In genomic region chr17:48341947-48342346, GRCm38 (mm10) we compare ENCODE assay signal across 1 mouse cellular context.
A peak's percentile ranks its signal among the peaks of the same experiment; 100 is the strongest.
TF ChIP-seq lines count a peak whose summit lies in the region.

No protein-coding gene starts in this region.

TF ChIP-seq in MEL, 35 proteins besides CTCF, POLR2A, EP300 and RAD21:
- TF ChIP-seq ETS1 (IDR thresholded peaks at IDR 0.05; ENCODE audit: low read depth, low read length) (peak; percentile 90), USF2 (IDR thresholded peaks at IDR 0.05; ENCODE audit: borderline replicate concordance in 1 of 2, insufficient read depth in 1 of 2, low read depth in 1 of 2, low read length in 2 of 2) (no peak), MEF2A (IDR thresholded peaks at IDR 0.05; ENCODE audit: extremely low read depth, insufficient replicate concordance, low read depth, low read length, poor library complexity, severe bottlenecking) (peak; percentile 64; the same call in 1 of the 2 replicates), ZC3H11A (IDR thresholded peaks at IDR 0.05; ENCODE audit: low read depth, low read length) (no peak; the same call in 1 of the 2 replicates), MYB (IDR thresholded peaks at IDR 0.05; ENCODE audit: low read depth, low read length) (0 out of 2 replicates have a peak, but pooled peaks have one; percentile 67), POLR2AphosphoS5 (IDR thresholded peaks at IDR 0.05; ENCODE audit: borderline replicate concordance, low read depth, low read length) (no peak), MAZ (IDR thresholded peaks at IDR 0.05; ENCODE audit: low read depth, low read length) (no peak), TAL1 (IDR thresholded peaks at IDR 0.05; ENCODE audit: low read length) (peak; percentile 32; the same call in 1 of the 2 replicates), MAFK (IDR thresholded peaks at IDR 0.05; ENCODE audit: borderline replicate concordance, low read depth, low read length) (peak; percentile 36; the same call in 1 of the 2 replicates), CHD2 (IDR thresholded peaks at IDR 0.05; ENCODE audit: low read length) (peak; percentile 61), E2F4 (IDR thresholded peaks at IDR 0.05; ENCODE audit: borderline replicate concordance, low read depth, low read length) (no peak), NELFE (IDR thresholded peaks at IDR 0.05; ENCODE audit: low read depth, low read length) (0 out of 2 replicates have a peak, but pooled peaks have one; percentile 6), ZMIZ1 (IDR thresholded peaks at IDR 0.05; ENCODE audit: low read depth, low read length) (no peak), BHLHE40 (IDR thresholded peaks at IDR 0.05; ENCODE audit: borderline replicate concordance, low read depth, low read length) (no peak), KAT2A (conservative IDR thresholded peaks at IDR 0.05; ENCODE audit: low read depth, low read length) (no peak), GATA1 (IDR thresholded peaks at IDR 0.05; ENCODE audit: low read depth, low read length) (peak; percentile 97), ZNF384 (IDR thresholded peaks at IDR 0.05; ENCODE audit: low read depth, low read length) (peak; percentile 97), CHD1 (IDR thresholded peaks at IDR 0.05; ENCODE audit: low read depth, low read length) (no peak), POLR2AphosphoS2 (IDR thresholded peaks at IDR 0.05; ENCODE audit: low read length) (no peak), GABPA (IDR thresholded peaks at IDR 0.05; ENCODE audit: low read depth, low read length) (no peak), TCF12 (IDR thresholded peaks at IDR 0.05; ENCODE audit: low read depth, low read length) (peak; percentile 91), SMC3 (IDR thresholded peaks at IDR 0.05; ENCODE audit: low read depth, low read length) (no peak), RCOR1 (IDR thresholded peaks at IDR 0.05; ENCODE audit: low read depth, low read length) (peak; percentile 90), ZKSCAN1 (IDR thresholded peaks at IDR 0.05; ENCODE audit: low read depth, low read length) (no peak), JUND (IDR thresholded peaks at IDR 0.05; ENCODE audit: low read depth, low read length) (no peak), SIN3A (IDR thresholded peaks at IDR 0.05; ENCODE audit: low read length) (peak; percentile 87), USF1 (IDR thresholded peaks at IDR 0.05; ENCODE audit: low read depth, low read length) (no peak), MXI1 (IDR thresholded peaks at IDR 0.05; ENCODE audit: low read depth, low read length) (peak; percentile 62; the same call in 1 of the 2 replicates), UBTF (IDR thresholded peaks at IDR 0.05; ENCODE audit: borderline replicate concordance, insufficient read depth, low read depth, low read length) (no peak), TBP (IDR thresholded peaks at IDR 0.05; ENCODE audit: low read depth, low read length) (0 out of 2 replicates have a peak, but pooled peaks have one; percentile 28), MYC (IDR thresholded peaks at IDR 0.05; ENCODE audit: low read depth, low read length) (peak; percentile 67; the same call in 1 of the 2 replicates), MAX (IDR thresholded peaks at IDR 0.05; ENCODE audit: low read length) (no peak), ELF1 (IDR thresholded peaks at IDR 0.05; ENCODE audit: low read depth, low read length) (no peak), NRF1 (IDR thresholded peaks at IDR 0.05; ENCODE audit: insufficient read depth, low read depth, low read length, poor library complexity, severe bottlenecking) (no peak), HCFC1 (IDR thresholded peaks at IDR 0.05; ENCODE audit: low read depth, low read length) (peak; percentile 47; the same call in 1 of the 2 replicates)
